Mouse (Mus musculus): Measurements from ENCODE around the gene Fam13c. TPM values are rescaled to one million over a fixed set of nuclear protein-coding genes. Genes with fewer than 3 reads are reported as not detected.

Gene Fam13c
- polyA plus RNA-seq, 1 experiment from 2014 or later, result 17.8 TPM

DNA sequence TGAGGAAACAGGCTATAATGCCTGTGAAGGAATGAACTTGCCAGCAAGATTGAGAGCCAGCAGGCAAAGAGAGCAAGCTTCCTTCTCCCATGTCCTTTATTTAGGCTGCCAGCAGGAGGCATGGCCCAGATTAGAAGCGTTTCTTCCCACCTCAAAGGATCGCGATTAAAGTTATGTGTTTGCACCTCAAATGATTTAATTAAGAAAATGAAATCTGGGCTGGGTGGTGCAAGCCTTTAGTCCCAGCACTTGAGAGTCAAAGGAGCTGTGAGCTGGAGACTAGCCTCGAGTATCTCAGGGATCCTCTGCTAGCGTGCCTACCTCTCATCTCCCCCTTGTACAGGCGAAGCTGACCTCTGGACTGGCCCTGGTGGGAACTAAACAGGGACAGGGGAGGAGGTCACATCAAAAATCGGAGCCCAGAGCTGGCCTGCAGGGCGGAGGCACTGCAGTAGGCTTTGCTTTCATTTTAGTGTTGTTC, 93.1 kb downstream of the Fam13c start:
- no peak overlapping the region for H3K4me3 ChIP-seq
- WGBS, result 78% methylated on average over 8 of the region's 8 CpGs
- H3K27ac ChIP-seq (replicated peaks), result no peak overlapping the region
- H3K36me3 ChIP-seq, result peaks cover 42% of the 10 kb centered on the region
- no peak for ATAC-seq (ENCODE audit: low read depth)
- no peaks in the 10 kb centered on the region for H3K9me3 ChIP-seq
- H3K9ac ChIP-seq, result no peak overlapping the region
- H3K4me1 ChIP-seq (replicated peaks), result no peaks in the 10 kb centered on the region
- no peaks in the 10 kb centered on the region for H3K27me3 ChIP-seq
- H3K4me2 ChIP-seq, result no peak overlapping the region

DNA sequence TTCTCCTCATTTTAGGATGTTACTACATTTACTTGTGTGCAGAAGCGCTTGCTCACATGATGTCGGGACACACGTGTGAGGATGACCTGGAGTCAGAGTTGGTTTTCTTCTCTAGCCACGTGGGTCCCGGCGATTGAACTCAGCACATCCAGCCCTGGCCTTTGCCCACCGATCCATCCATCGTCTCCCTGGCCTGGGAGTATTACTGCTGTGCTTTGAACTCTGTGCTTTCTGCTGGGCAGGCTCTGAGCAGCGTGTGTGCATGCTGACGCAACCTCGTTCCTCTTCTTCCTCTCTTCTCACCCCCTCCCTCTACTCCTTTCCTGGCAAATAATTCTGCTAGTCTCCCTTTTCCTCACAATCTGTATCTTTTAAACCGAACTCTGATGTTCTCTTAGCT, 93.7 kb downstream of the Fam13c start:
- ATAC-seq (ENCODE audit: low read depth), result no peak
- no peak overlapping the region for H3K27ac ChIP-seq (replicated peaks)
- H3K4me2 ChIP-seq, result no peak overlapping the region
- H3K27me3 ChIP-seq, result no peaks in the 10 kb centered on the region
- H3K9me3 ChIP-seq, result no peaks in the 10 kb centered on the region
- 83% methylated on average over 12 of the region's 12 CpGs for WGBS
- no peaks in the 10 kb centered on the region for H3K4me1 ChIP-seq (replicated peaks)
- H3K36me3 ChIP-seq, result peaks cover 47% of the 10 kb centered on the region
- no peak overlapping the region for H3K9ac ChIP-seq
- H3K4me3 ChIP-seq, result no peak overlapping the region

DNA sequence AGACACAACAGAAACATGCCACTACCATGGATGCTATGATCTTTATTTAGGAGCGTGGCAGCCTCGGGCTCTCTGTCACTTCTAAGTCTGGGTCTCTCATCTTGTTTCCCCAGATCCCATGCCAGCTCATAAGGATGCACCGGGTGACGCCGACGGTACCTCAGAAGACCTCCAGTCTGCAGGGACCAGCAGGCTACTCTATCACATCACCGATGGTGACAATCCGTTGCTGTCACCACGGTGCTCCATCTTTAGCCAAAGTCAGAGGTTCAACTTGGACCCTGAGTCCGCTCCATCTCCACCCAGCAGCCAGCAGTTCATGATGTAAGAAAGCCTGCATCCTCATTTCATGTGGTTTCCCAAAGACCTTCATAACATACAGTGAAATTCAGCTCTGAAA, 94.3 kb downstream of the Fam13c start:
- no peak overlapping the region for H3K4me3 ChIP-seq

DNA sequence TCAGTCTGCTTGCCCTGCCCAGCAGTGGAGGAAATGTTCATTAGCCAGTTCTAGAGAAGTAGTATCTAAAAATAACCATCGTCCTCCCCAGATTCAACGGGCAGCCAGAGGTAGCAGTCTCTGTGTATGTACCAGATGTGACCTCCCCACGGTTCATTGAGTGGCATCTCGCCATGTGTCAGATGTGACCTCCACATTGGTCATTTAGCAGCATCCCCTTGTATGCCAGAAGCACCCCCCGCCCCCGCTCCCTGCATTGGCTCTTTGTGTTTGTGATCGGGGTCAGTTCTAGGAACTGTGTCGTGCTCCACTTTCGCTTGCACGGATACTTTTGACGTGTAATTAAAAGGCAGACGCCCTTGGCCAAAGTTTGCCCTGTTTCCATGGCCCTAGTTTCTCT, 95.1 kb downstream of the Fam13c start:
- no peak for ATAC-seq (ENCODE audit: low read depth)
- H3K4me2 ChIP-seq, result no peak overlapping the region
- H3K36me3 ChIP-seq, result peaks cover 47% of the 10 kb centered on the region
- no peaks in the 10 kb centered on the region for H3K27me3 ChIP-seq
- WGBS, result 84% methylated on average over 12 of the region's 12 CpGs
- no peaks in the 10 kb centered on the region for H3K9me3 ChIP-seq
- no peak overlapping the region for H3K27ac ChIP-seq (replicated peaks)
- H3K4me1 ChIP-seq (replicated peaks), result no peaks in the 10 kb centered on the region
- H3K9ac ChIP-seq, result no peak overlapping the region
- no peak overlapping the region for H3K4me3 ChIP-seq

More for the DNA sequence above, 94.3 kb downstream of the Fam13c start:
- WGBS, result 96% methylated on average over 10 of the region's 10 CpGs
- Histone ChIP-seq H3K36me3 (peaks cover 47% of the 10 kb centered on the region), H3K4me2 (no peak overlapping the region), H3K4me1 (replicated peaks) (no peaks in the 10 kb centered on the region), H3K9me3 (no peaks in the 10 kb centered on the region), H3K27ac (replicated peaks) (no peak overlapping the region), H3K9ac (no peak overlapping the region), H3K27me3 (no peaks in the 10 kb centered on the region)
- ATAC-seq (ENCODE audit: low read depth), result no peak

DNA sequence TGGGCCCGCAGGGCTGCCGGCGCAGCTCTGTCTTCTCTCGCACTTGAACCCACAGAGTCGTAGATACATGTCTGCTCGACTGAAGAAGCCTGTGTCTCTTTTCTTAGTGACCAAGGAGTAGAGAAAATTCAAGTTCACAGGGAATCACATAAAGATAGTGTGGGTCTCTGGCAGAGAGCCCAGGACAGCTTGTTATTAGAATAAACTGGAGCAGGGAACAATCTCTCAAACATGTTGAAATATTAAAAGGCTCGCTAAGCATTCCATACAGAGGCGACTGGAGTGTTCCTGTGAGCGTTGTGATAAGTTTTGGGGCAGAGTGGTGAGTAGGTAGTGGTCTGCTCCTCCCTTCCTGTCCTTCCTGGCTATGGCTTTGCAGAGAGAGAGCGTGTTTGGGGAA, 97.4 kb downstream of the Fam13c start:
- no peaks in the 10 kb centered on the region for H3K9me3 ChIP-seq
- peaks cover 54% of the 10 kb centered on the region for H3K36me3 ChIP-seq
- no peak overlapping the region for H3K27ac ChIP-seq (replicated peaks)
- H3K4me1 ChIP-seq (replicated peaks), result no peaks in the 10 kb centered on the region
- H3K27me3 ChIP-seq, result no peaks in the 10 kb centered on the region
- ATAC-seq (ENCODE audit: low read depth), result no peak
- H3K9ac ChIP-seq, result no peak overlapping the region
- no peak overlapping the region for H3K4me3 ChIP-seq
- WGBS, result 90% methylated on average over 10 of the region's 10 CpGs
- no peak overlapping the region for H3K4me2 ChIP-seq

DNA sequence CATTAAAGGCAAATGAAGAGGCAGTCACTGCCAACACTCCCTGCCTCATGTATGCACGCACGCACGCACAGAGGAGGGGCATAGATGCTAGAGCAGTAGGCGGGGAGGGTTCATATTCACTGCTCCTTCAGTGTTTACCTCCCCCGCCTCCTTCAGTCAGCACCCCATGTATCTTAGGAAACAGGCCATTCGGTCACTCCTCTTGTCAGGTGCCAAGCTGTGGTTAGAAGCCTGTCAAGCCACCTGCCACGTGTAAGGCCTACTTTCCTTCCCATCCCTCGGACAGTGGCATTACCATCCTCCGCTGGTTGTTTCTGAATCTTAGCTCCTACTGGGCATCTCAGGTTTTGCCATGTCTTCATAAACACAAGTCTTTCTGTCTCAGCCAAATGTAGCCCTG, 99.0 kb downstream of the Fam13c start:
- Histone ChIP-seq H3K27ac (replicated peaks) (no peak overlapping the region), H3K9me3 (no peaks in the 10 kb centered on the region), H3K4me3 (no peak overlapping the region), H3K4me1 (replicated peaks) (no peaks in the 10 kb centered on the region), H3K9ac (no peak overlapping the region), H3K4me2 (no peak overlapping the region), H3K36me3 (peaks cover 65% of the 10 kb centered on the region), H3K27me3 (no peaks in the 10 kb centered on the region)
- no peak for ATAC-seq (ENCODE audit: low read depth)
- WGBS, result 92% methylated on average over 9 of the region's 9 CpGs

DNA sequence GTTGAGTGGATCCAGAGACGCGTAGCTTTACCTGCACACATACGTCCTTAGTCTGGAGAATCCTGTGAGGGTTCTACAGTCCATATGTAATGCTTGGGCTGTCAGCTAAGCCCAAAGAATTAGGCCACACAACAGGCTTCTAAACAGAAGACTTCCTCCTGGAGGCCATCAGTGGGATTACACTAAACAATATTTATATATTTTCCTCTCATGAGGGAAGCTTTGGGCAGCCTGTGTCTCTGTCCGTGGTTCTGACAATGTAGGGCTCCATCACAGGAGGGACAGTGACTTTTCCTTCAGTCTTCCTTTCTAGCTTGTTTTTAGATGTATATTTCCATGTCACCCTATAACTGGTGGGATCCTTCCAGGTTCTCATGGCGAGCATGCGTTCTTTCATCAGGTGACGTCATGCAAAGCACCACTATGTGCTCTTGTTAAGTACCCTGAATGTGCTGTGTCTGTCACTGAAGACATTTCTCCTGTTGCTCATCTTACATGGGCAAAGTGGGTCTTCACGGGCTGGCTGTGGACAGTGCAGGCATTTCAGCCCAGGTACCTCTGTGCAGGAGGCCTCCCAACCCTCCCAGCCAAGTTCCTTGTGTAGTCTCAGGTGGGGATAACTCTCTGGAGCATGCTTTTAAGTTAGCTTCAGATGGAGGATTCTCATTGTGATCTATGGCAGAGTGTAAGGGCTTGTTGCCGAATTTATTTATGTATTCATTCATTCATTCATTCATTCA, 100.3 kb downstream of the Fam13c start:
- no peaks in the 10 kb centered on the region for H3K27me3 ChIP-seq
- H3K36me3 ChIP-seq, result peaks cover 65% of the 10 kb centered on the region
- H3K9me3 ChIP-seq, result no peaks in the 10 kb centered on the region
- no peak; the same call in 1 of the 2 replicates for ATAC-seq (ENCODE audit: low read depth)
- no peak overlapping the region for H3K27ac ChIP-seq (replicated peaks)
- H3K4me2 ChIP-seq, result no peak overlapping the region
- H3K4me3 ChIP-seq, result no peak overlapping the region
- H3K4me1 ChIP-seq (replicated peaks), result no peaks in the 10 kb centered on the region
- WGBS, result 85% methylated on average over 9 of the region's 9 CpGs
- H3K9ac ChIP-seq, result no peak overlapping the region

DNA sequence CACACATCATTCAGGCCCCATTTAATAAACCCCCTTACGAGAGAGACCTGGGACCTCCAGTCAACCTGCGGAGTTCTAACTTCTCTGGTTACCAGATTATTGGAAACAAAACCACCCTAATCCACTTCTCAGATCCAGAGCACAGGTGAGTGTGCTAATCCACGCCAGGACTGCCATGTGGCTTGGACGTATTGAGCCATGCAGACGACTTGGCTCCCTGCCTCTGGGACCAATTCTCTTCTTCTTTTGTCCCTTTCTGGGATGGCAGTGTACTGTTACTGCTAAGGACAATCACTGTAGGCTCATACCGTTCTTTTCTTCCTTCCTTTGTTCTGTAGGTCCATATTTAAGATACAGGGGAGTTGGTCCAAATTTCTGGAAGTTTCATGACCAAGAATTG, 102.6 kb downstream of the Fam13c start:
- Histone ChIP-seq H3K27me3 (no peaks in the 10 kb centered on the region), H3K4me2 (no peak overlapping the region), H3K27ac (replicated peaks) (no peak overlapping the region), H3K4me1 (replicated peaks) (no peaks in the 10 kb centered on the region), H3K4me3 (no peak overlapping the region), H3K9me3 (no peaks in the 10 kb centered on the region), H3K36me3 (peaks cover 61% of the 10 kb centered on the region), H3K9ac (no peak overlapping the region)
- WGBS, result 77% methylated on average over 6 of the region's 6 CpGs
- no peak for ATAC-seq (ENCODE audit: low read depth)

DNA sequence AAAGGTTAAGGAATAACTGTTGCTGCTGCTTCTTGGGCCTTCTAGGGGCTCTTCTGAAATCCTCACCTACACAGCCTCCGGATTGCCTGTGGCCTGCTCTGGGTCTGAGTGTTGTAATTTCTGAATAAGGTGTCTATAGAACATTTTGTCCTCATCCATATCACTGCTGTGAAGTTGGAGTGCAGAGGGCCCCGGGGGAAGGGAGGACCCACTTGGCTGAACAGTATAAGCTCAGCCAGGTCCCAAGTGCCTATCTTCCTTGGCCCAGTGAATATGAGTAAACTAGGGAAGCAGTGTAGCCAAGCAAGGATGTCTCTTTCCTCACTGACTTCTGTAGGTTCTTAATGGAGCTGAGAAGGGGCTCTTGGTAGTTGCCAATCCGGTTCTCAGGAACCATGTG, 112.2 kb downstream of the Fam13c start:
- Histone ChIP-seq H3K4me1 (replicated peaks) (peaks cover 4% of the 10 kb centered on the region; the same call in 1 of the 2 replicates), H3K4me3 (no peak overlapping the region), H3K4me2 (no peak overlapping the region), H3K36me3 (peaks cover 66% of the 10 kb centered on the region), H3K9me3 (no peaks in the 10 kb centered on the region), H3K27ac (replicated peaks) (no peak overlapping the region), H3K27me3 (no peaks in the 10 kb centered on the region), H3K9ac (no peak overlapping the region)
- WGBS, result 89% methylated on average over 3 of the region's 3 CpGs
- ATAC-seq (ENCODE audit: low read depth), result no peak

DNA sequence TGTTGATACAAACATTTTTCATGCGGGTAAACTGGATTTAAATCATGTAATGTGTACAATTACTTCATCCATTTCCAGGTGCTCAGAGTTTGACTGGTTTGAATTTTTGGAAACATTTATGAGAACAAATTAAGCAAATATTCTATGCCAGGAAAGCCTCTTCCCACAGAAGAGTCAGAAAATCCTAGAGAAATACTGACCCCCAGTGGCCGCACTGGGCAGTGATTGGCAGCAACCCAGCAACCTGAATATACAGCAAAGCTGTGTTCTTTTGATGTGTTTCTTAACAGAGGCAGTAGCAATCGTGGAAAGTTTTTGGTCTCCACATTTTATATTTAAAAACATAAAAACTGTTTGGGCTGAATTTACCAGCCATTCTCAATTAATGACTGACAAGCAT, 123.4 kb downstream of the Fam13c start:
- no peaks in the 10 kb centered on the region for H3K9me3 ChIP-seq
- no peaks in the 10 kb centered on the region; the same call in 1 of the 2 replicates for H3K4me1 ChIP-seq (replicated peaks)
- H3K4me3 ChIP-seq, result no peak overlapping the region
- H3K27me3 ChIP-seq, result no peaks in the 10 kb centered on the region
- ATAC-seq (ENCODE audit: low read depth), result peak; percentile 32; the same call in 1 of the 2 replicates
- H3K27ac ChIP-seq (replicated peaks), result no peak overlapping the region
- no peak overlapping the region for H3K9ac ChIP-seq
- no peak overlapping the region for H3K4me2 ChIP-seq
- peaks cover 54% of the 10 kb centered on the region for H3K36me3 ChIP-seq
- WGBS, result 31% methylated on average over 3 of the region's 3 CpGs

DNA sequence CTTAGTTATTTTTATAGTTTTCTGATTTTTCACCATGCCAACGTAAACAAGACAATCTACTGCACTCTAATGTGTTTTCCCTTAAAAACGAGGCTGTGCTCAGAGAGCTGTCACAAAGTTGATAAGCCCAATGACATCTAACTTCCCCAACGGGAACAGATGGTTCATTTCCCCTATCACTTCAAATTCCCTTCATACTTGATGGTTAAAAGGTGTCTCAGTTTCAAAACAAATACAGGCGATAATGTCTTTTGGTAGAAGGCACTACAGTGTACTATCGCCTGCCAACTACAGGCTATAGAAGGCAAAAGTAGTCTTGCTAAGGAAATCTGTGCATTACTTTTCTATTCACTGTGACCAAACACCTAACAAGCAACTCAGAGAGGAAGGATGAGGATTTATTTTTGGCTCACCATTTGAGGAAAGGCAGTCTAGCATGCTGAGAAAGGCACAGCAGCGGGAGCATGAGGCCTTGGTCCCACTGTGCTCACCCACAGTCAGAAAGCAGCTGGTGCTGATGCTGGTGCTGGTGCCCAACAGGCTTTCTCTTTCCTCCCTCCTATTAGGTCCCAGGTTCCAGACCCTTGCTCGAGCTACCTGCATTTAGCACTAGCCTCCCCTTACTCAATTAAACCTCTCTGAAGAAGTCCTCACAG, 141.4 kb downstream of the Fam13c start:
- no peaks in the 10 kb centered on the region for H3K27me3 ChIP-seq
- WGBS, result 83% methylated on average over 7 of the region's 7 CpGs
- ATAC-seq (ENCODE audit: low read depth), result no peak
- no peak overlapping the region for H3K27ac ChIP-seq (replicated peaks)
- no peaks in the 10 kb centered on the region for H3K36me3 ChIP-seq
- no peaks in the 10 kb centered on the region for H3K9me3 ChIP-seq
- no peak overlapping the region for H3K4me2 ChIP-seq
- no peak overlapping the region for H3K9ac ChIP-seq
- no peak overlapping the region for H3K4me3 ChIP-seq
- H3K4me1 ChIP-seq (replicated peaks), result peaks cover 14% of the 10 kb centered on the region

DNA sequence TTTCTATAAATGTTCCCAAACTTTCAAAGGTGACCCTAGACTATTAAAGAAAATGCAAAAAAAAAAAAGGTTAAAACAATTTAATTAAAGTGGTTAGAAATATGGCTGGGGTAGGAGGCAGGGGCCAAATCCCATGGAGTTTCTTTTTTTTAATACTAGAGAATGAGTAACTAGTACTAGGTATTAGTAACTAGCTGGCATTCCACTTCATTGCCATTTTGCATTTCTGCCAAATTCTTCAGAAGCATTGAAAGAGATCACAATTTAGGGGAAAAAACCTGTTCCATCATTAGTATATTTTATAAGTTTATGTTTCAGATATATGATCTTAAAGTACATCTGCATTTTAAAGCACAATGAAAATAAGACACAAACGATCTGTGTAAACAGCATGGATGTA, 143.9 kb downstream of the Fam13c start:
- H3K27ac ChIP-seq (replicated peaks), result no peak overlapping the region
- H3K9ac ChIP-seq, result no peak overlapping the region
- H3K4me3 ChIP-seq, result no peak overlapping the region
- H3K4me2 ChIP-seq, result no peak overlapping the region
- H3K4me1 ChIP-seq (replicated peaks), result peaks cover 27% of the 10 kb centered on the region
- H3K27me3 ChIP-seq, result no peaks in the 10 kb centered on the region
- no peak for ATAC-seq (ENCODE audit: low read depth)
- H3K9me3 ChIP-seq, result no peaks in the 10 kb centered on the region
- no peaks in the 10 kb centered on the region for H3K36me3 ChIP-seq
- WGBS, result 91% methylated on average over 1 of the region's 1 CpGs

All from neural tube, embryonic 13.5 days (tissue).